Mouse (Mus musculus) heart, postnatal 10 days (tissue): ENCODE data around the gene Cited4. TPM values are rescaled to one million over a fixed set of nuclear protein-coding genes. Genes with fewer than 3 reads are reported as not detected.

Experiments used
- DNase-seq, 2 experiments: peaks; one replicate each; pipeline ENCODE4 v3.0.0; 2021
- intact Hi-C: fragments of 180-260 bp; cut with DNase I; formaldehyde crosslinking; loops from one replicate; pipeline ENCODE4 v1.15.1; 2025
- total RNA-seq, 2 experiments: library from RNA; stranded (reverse); gene quantifications; 2 replicates each; pipeline ENCODE4 v1.2.3; 2021

Cited4 gene
- total RNA-seq = 10 to 100 TPM; 76.0 to 81.5 TPM

DNA sequence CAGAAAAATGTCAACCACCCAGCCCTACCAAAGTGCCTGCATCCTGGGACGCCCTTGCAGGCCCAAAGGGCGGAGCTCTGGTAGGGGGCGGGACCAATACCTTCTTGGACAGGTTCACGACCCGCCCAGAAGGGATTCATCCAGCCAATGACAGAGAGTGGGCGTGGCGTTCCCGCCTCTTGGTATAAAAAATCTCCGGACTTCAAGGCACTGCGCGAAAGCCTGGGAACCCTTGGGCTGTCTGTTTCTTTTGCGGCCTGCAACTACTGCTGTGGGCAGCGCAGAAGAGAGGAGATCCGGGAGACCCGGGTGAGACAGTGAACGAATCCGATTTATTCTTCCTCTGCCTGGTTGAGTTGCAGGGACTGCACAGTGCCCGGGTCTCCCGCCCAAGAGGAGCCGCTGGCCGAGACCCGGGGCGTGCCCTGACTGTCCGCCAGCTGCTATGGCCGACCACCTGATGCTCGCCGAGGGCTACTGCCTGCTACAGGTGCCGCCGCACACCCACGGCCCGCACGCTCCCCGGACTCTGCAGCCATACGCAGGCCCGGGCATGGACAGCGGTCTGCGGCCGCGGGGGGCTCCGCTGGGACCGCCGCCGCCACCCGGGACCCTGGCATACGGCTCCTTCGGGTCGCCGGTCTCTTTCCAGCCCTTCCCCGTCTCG is at the start of gene Cited4:
Gene Cited4 (plus strand): TSS at position 215 of the 667 bp plus-strand sequence.
- DNase-seq = peak; percentile 91 to 94
- intact Hi-C loops = loop anchor here (5.0 kb wide), 1 partner anchor 74 kb away; no protein-coding TSS in a partner anchor

- DNase-seq = no peak
- intact Hi-C loops = no loop called here
Observed at GRCm38 (mm10) chr4:120627728-120628127, 38.6 kb upstream of the Cited4 start.

- intact Hi-C loops = no loop called here
Observed at GRCm38 (mm10) chr4:120630218-120630931, 36.0 kb upstream of the Cited4 start.

GRCm38 (mm10) chr4:120631828-120632227 is 34.5 kb upstream of the Cited4 start:
- intact Hi-C loops = no loop called here
- no peak for DNase-seq

More at GRCm38 (mm10) chr4:120630218-120630931, 36.0 kb upstream of the Cited4 start:
- DNase-seq = no peak

- intact Hi-C loops = no loop called here
- DNase-seq = no peak
Observed at GRCm38 (mm10) chr4:120635351-120635750, 31.0 kb upstream of the Cited4 start.

- no peak for DNase-seq
- intact Hi-C loops = no loop called here
Observed at GRCm38 (mm10) chr4:120641946-120642345, 24.4 kb upstream of the Cited4 start.

DNA sequence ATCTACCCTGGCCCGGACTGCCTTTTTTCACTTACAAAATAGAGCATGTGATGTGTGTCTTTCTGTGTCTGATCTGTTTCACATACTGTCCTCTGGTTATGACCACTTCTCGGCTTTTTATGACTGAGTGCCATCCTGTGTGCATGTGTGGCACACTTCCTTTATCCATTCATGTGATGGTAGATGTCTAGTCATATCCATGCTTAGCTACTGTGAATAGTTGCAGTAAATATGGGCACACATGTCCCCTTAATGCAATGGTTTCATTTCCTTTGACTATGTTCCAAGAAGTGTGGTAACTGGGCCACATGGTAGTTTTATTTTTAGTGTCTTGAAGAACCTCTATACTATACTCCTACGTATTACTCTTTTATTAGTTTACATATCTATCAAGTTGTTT is 22.5 kb upstream of the Cited4 start:
- intact Hi-C loops = no loop called here
- DNase-seq = no peak

DNA sequence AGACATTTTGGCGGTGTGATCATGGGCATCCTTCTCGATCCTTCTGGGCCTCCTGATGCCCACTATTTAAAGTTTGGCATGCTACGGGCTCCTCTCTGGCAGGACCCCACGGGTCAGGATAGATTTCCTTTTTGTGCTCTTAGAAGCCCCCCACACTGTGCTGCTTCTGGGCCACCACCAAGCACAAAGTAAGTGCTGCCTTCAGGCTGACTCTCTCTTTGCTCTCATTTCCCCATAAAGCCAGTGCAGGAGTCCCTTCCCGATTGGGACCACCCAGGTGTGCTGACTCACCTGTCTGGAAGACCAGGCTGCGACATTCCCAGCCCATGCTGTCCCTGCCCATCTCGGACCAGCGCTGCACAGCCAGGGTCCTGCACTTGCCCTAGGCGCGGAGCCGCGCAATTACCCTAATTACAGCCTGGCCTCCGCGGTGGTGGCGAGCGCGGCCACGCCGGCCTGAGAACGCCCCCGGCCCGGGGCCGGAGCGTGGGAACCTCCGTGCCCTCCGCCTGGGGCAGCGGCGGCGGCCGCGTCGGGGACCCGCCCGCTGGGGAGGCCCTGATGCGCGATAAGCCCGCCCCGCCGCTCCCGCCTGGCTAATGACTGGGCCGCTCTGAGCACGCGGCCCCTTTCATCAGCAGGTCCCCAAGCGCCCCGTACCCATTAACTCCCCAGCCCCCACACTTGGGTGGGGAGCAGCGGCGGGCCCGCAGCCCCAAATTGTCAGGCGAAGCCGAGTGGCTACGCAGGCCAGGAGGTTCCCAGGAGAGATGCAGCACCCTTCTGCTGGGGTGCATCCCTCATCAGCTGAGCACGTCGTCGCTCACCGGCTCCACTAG is 16.8 kb upstream of the Cited4 start:
- DNase-seq = peak; percentile 16 to 24
- intact Hi-C loops = no loop called here

DNA sequence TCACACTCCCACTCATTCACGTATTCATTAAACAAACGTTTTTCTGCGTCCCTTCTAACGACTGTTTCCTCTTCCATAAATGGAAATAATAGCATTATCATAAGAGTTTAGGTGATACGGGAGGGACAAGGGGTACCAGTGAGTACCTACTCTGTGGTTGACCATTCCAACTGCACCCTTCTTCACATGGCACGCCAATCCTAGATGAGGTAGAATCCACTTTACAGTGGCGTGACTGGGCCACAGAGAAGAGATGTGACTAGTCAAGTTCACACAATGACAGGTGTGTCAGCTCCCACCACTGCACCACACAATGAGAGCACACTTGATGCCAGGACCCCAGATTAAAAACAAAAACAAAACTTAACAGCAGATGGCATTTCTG is 16.2 kb upstream of the Cited4 start:
- intact Hi-C loops = no loop called here
- no peak for DNase-seq

DNA sequence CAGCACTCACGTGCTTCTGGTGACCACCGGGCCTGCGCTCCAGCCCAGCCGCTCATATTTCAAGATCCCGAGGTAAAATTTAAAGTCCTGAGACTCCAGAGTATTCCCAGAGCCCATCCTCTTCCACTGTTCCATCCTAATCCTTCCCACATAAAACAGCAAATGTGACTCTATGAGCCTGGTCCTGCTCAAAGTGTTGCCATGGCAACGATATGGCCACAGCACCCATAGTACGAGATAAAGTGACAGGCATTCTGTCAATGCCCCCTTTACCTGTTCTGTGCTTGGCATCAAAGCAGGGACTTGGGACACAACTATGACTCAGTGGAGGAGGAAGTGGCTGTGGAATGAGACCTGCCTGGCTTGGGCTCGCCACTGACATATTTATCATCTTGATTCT is 10.5 kb upstream of the Cited4 start:
- DNase-seq = no peak
- intact Hi-C loops = no loop called here

- intact Hi-C loops = no loop called here
- DNase-seq = no peak
Observed at GRCm38 (mm10) chr4:120660485-120660884, 5.9 kb upstream of the Cited4 start.

- intact Hi-C loops = no loop called here
Observed at GRCm38 (mm10) chr4:120664601-120665000, 1.8 kb upstream of the Cited4 start.

DNA sequence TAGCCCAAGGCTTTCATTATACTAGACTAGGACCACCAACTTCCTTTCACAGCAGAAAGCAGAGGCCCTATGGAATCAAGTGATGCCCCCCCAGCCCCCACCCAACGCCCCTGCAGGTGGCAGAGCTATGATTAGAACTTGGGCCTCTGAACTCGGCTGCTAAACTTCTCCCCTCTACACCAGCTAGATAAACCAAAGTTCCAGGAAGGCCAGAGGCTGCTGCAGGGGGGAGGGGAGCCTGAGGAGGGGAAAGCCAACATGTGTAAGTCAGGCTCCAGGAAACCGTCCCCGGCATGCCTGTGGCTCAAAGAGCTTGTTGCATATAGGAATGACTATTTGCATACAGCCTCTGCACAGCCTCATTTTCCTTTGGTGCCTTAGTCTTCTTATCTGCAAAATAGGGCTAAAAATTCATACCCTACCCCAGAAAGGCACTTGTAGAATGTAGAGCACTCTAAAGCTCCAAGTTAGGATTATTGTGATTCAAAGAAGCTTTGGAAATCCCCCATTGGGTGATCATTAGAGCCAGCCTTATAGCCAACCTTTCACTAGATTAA is 1.1 kb upstream of the Cited4 start:
- no peak for DNase-seq
- intact Hi-C loops = loop anchor here (5.0 kb wide), 1 partner anchor 73 kb away; no protein-coding TSS in a partner anchor

More at GRCm38 (mm10) chr4:120664601-120665000, 1.8 kb upstream of the Cited4 start:
- no peak for DNase-seq

- intact Hi-C loops = loop anchor here (5.0 kb wide), 1 partner anchor 73 kb away; no protein-coding TSS in a partner anchor
- peak in 1 of 2 experiments; percentile 16 for DNase-seq
Observed at GRCm38 (mm10) chr4:120665782-120666181, 590 bp upstream of the Cited4 start.

DNA sequence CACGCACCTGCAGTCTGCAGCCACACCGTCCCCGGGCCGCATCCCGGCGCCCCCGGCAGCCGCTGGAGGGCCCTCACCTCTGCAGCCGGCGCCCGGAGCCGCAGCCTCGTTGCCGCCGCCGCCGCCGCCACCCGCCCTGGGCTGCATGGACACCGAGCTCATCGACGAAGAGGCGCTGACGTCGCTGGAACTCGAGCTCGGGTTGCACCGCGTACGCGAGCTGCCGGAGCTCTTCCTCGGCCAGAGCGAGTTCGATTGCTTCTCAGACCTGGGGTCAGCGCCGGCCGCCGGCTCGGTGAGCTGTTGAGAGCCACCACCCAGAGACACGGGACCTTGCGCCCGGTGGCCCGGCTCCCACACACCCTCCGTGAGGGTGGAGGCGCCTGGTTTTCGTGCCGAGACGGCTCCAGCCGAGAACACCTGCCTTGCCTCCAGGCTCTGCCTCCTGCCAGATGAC is 701 bp downstream of the Cited4 start:
- DNase-seq = peak; percentile 65 to 69
- intact Hi-C loops = loop anchor here (5.0 kb wide), 1 partner anchor 75 kb away; no protein-coding TSS in a partner anchor

DNA sequence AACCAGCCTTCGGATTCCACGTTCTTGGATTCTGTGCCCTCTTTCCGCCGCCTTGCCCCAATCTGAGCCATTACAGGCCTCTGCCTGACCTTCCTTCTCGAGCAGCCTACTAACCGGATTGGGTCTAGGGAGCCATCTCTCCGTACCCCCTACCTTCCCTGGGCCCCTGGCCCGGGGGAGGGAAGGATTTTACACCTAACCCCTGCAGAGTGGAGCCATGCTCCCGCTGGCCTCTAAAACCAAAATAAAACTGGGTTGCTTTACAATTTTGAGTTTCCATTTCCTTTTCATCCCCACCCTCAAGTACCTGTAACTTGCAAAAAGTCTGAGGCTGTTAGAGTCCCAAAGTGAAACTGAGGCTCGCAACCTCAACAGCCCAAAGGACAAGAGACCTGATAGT is 1.2 kb downstream of the Cited4 start:
- DNase-seq = no peak
- intact Hi-C loops = loop anchor here (5.0 kb wide), 1 partner anchor 75 kb away; no protein-coding TSS in a partner anchor

- intact Hi-C loops = loop anchor here (1.0 to 5.0 kb wide), 2 partner anchors 53 to 76 kb away; no protein-coding TSS in a partner anchor
- DNase-seq = peak; percentile 71 to 80
Observed at GRCm38 (mm10) chr4:120668551-120668950, 2.2 kb downstream of the Cited4 start.

GRCm38 (mm10) chr4:120669585-120669984 is 3.2 kb downstream of the Cited4 start:
- intact Hi-C loops = loop anchor here (5.0 kb wide), 1 partner anchor 77 kb away; no protein-coding TSS in a partner anchor
- DNase-seq = no peak

DNA sequence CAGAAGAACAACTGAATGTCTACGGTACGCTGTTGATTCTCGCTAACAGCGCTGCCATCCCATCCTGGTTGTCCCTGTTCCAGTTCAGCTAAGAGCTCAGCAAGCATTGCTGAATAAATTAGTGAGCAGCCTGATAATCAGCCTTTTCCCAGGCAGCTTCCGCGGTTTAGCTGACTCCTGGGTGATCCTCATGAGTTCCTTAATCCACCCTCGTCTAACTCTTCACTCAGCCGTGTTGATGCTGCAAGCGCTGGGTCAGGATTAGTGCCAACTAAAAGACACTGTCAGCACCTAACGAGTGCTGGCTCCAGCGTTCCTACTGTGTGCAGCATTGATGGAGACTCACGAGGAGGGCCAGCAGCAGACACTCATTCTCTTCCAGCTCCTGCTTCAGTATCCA is 4.7 kb downstream of the Cited4 start:
- intact Hi-C loops = no loop called here
- DNase-seq = no peak

- intact Hi-C loops = no loop called here
- no peak for DNase-seq
Observed at GRCm38 (mm10) chr4:120673606-120674005, 7.2 kb downstream of the Cited4 start.
